Mouse (Mus musculus) myocyte (in vitro differentiated cells): ENCODE measurements at regions not wholly inside any gene's neighbourhood (a gene's known extent, or its start where the extent isn't known, plus 50 kb on each side); places are given as distances from the start of the nearest gene placed in this dataset.

Experiments used
- CEBPB ChIP-seq: IDR thresholded peaks from 2 replicates; pipeline ENCODE4 v1.6.1; 2011; ENCODE audit warnings: mild to moderate bottlenecking, moderate library complexity; ENCODE audit not compliant: poor library complexity, insufficient read depth, severe bottlenecking
- E2F4 ChIP-seq: IDR thresholded peaks from one replicate; pipeline ENCODE4 v1.6.1; 2011; ENCODE audit warnings: mild to moderate bottlenecking, control low read depth, moderate library complexity; ENCODE audit not compliant: insufficient read depth
- MAX ChIP-seq: IDR thresholded peaks from one replicate; pipeline ENCODE4 v1.6.1; 2011; ENCODE audit warnings: low read depth, mild to moderate bottlenecking, control low read depth
- MYOD1 ChIP-seq, 3 experiments: IDR thresholded peaks; one replicate each; pipeline ENCODE4 v1.6.1; 2011; ENCODE audit warnings: control low read depth in 2 of 3, low read depth in 2 of 3, mild to moderate bottlenecking in 2 of 3, moderate library complexity in 1 of 3; ENCODE audit not compliant: insufficient read length in 2 of 3, control insufficient read depth in 1 of 3
- MYOG ChIP-seq, 3 experiments: IDR thresholded peaks; one replicate each; pipeline ENCODE4 v1.6.1; 2011; ENCODE audit warnings: control low read depth in 2 of 3, low read depth in 2 of 3, mild to moderate bottlenecking in 2 of 3; ENCODE audit not compliant: insufficient read length in 2 of 3, control insufficient read depth in 1 of 3, insufficient read depth in 1 of 3
- POLR2A ChIP-seq: IDR thresholded peaks from one replicate; pipeline ENCODE4 v1.6.1; 2011; ENCODE audit warnings: low read depth, mild to moderate bottlenecking, control low read depth, moderate library complexity; ENCODE audit not compliant: insufficient read length
- POLR2AphosphoS2 ChIP-seq: IDR thresholded peaks from one replicate; pipeline ENCODE4 v1.6.1; 2011; ENCODE audit warnings: low read depth, control low read depth; ENCODE audit not compliant: insufficient read length
- REST ChIP-seq: IDR thresholded peaks from one replicate; pipeline ENCODE4 v1.6.1; 2011; ENCODE audit warnings: mild to moderate bottlenecking, control low read depth, moderate library complexity; ENCODE audit not compliant: insufficient read depth, insufficient read length
- SRF ChIP-seq: IDR thresholded peaks from one replicate; pipeline ENCODE4 v1.6.1; 2011; ENCODE audit warnings: low read depth; ENCODE audit not compliant: control insufficient read depth, insufficient read length
- TCF12 ChIP-seq: IDR thresholded peaks from one replicate; pipeline ENCODE4 v1.6.1; 2011; ENCODE audit warnings: mild to moderate bottlenecking, control low read depth; ENCODE audit not compliant: poor library complexity, insufficient read depth, severe bottlenecking
- TCF3 ChIP-seq: IDR thresholded peaks from one replicate; pipeline ENCODE4 v1.6.1; 2011; ENCODE audit warnings: low read depth, control low read depth; ENCODE audit not compliant: insufficient read length
- USF1 ChIP-seq: IDR thresholded peaks from one replicate; pipeline ENCODE4 v1.6.1; 2011; ENCODE audit warnings: low read depth, mild to moderate bottlenecking, control low read depth, moderate library complexity

- TF ChIP-seq POLR2AphosphoS2 (no peak), MAX (no peak), POLR2A (no peak), E2F4 (no peak), CEBPB (no peak), USF1 (no peak), MYOD1 (IDR thresholded peaks at IDR 0.05; ENCODE audit: control insufficient read depth in 1 of 3, insufficient read length in 2 of 3, low read depth in 2 of 3) (no peak), MYOG (IDR thresholded peaks at IDR 0.05; ENCODE audit: control insufficient read depth in 1 of 3, insufficient read depth in 1 of 3, insufficient read length in 2 of 3, low read depth in 2 of 3) (no peak), TCF12 (no peak), SRF (no peak), REST (no peak), TCF3 (no peak)
Observed at GRCm38 (mm10) chr14:76197357-76197756, 86.7 kb downstream of the Nufip1 start.
